Comparison of ENCODE assay signal across 8 mouse cellular contexts in the genomic region with DNA sequence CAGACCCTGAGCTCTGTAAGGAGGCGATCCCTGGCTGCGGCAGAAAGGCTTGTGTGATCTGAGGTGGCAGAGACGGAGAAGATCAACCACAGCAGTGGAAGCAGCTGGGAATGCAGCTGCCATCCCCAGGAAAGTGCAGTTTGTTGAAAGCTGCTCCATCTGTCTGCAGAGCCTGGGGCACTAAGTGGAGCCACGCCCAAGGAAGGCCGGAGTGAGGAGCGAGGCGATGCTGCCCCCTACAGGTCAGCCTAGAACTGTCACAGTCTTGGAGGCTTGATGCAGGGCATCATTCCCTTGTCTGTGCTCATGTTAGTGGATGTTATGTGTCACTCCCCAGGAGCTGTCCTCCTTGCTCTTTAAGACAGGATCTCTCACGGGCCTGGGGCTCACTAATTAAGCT. TPM values are rescaled to one million over a fixed set of nuclear protein-coding genes. Genes with fewer than 3 reads are reported as not detected.
A peak's percentile ranks its signal among the peaks of the same experiment; 100 is the strongest.
DNase-seq lines count a peak whose midpoint lies in the region; ATAC-seq lines count a peak whose summit lies in the region.

No protein-coding gene starts in this region.

- WGBS in heart, embryonic 12.5 days, result 2% methylated on average over 8 of the region's 8 CpGs
- 3% methylated on average over 8 of the region's 8 CpGs for WGBS in kidney, embryonic 16.5 days

- no peak overlapping the region for H3K27ac ChIP-seq in heart, embryonic 12.5 days (ENCODE audit: poor library complexity, severe bottlenecking)
- H3K27ac ChIP-seq in kidney, embryonic 16.5 days (ENCODE audit: low read length), result no peak overlapping the region

- H3K27me3 ChIP-seq in heart, embryonic 12.5 days (replicated peaks), result no peaks in the 10 kb centered on the region
- H3K27me3 ChIP-seq in kidney, embryonic 16.5 days (ENCODE audit: insufficient read depth, low read length), result no peaks in the 10 kb centered on the region

- H3K4me3 ChIP-seq in heart, embryonic 12.5 days, result no peak overlapping the region
- no peak overlapping the region for H3K4me3 ChIP-seq in kidney, embryonic 16.5 days (ENCODE audit: low read length)

- H3K36me3 ChIP-seq in heart, embryonic 12.5 days, result no peaks in the 10 kb centered on the region
- no peaks in the 10 kb centered on the region for H3K36me3 ChIP-seq in kidney, embryonic 16.5 days (ENCODE audit: insufficient read depth, low read length)

- peaks cover 4% of the 10 kb centered on the region for H3K4me1 ChIP-seq in heart, embryonic 12.5 days (replicated peaks)
- H3K4me1 ChIP-seq in kidney, embryonic 16.5 days (ENCODE audit: insufficient read depth, low read length), result no peaks in the 10 kb centered on the region

- peak overlapping the region; percentile 26 for H3K4me2 ChIP-seq in heart, embryonic 12.5 days
- no peak overlapping the region for H3K4me2 ChIP-seq in kidney, embryonic 16.5 days (replicated peaks; ENCODE audit: low read depth, low read length)

- H3K9me3 ChIP-seq in heart, embryonic 12.5 days (replicated peaks), result no peaks in the 10 kb centered on the region
- no peaks in the 10 kb centered on the region for H3K9me3 ChIP-seq in kidney, embryonic 16.5 days (ENCODE audit: low read length)

- peak; percentile 92 for ATAC-seq in erythroblast, adult 5-6 weeks (replicated peaks; ENCODE audit: low FRiP score, poor library complexity, severe bottlenecking)
- peak; percentile 72 for ATAC-seq in heart, embryonic 12.5 days (ENCODE audit: insufficient number of reproducible peaks, low FRiP score)
- ATAC-seq in kidney, embryonic 16.5 days (ENCODE audit: low FRiP score, low TSS enrichment), result peak; percentile 94
- peak; percentile 97 for ATAC-seq in monocyte, adult 5-6 weeks (replicated peaks; ENCODE audit: insufficient number of reproducible peaks, low FRiP score, low TSS enrichment, poor library complexity, severe bottlenecking)

- H3K9ac ChIP-seq in heart, embryonic 12.5 days, result no peak overlapping the region
- H3K9ac ChIP-seq in kidney, embryonic 16.5 days (replicated peaks; ENCODE audit: low read length), result no peak overlapping the region

- peak; percentile 91 for DNase-seq in B cell, adult 2 months
- DNase-seq in brain, adult 2 months (ENCODE audit: low read depth, low spot score), result peak; percentile 84
- DNase-seq in liver, result peak; percentile 89
- peak; percentile 70 to 73 for DNase-seq in spleen, postnatal 36 days (ENCODE audit: low spot score in 2 of 2)

RNA-seq across cellular contexts. Expression of a gene that starts 32.5 kb away (rescaled TPM):
- 74.7 and 77.5 TPM in 2 replicates for total RNA-seq in erythroblast, adult 5-6 weeks (2015; ENCODE audit: low replicate concordance)
- 189 and 190 TPM in 2 replicates for total RNA-seq in erythroblast, adult 5-6 weeks (2017; ENCODE audit: low replicate concordance)
- polyA plus RNA-seq in heart, embryonic 12.5 days (2016; fragmentation: Nextera tagmentation; extraction: Ambion mirVana), result 11.6 and 12.0 TPM in 2 replicates
- polyA plus RNA-seq in kidney, embryonic 16.5 days (2015; fragmentation: Nextera tagmentation; extraction: Ambion mirVana), result 19.6 and 20.0 TPM in 2 replicates
- total RNA-seq in monocyte, adult 5-6 weeks (2017), result 5.6 to 24.9 TPM (median 7.3 TPM) in 3 replicates
